Mouse (Mus musculus): ENCODE measurements around the gene Sult1e1.

DNA sequence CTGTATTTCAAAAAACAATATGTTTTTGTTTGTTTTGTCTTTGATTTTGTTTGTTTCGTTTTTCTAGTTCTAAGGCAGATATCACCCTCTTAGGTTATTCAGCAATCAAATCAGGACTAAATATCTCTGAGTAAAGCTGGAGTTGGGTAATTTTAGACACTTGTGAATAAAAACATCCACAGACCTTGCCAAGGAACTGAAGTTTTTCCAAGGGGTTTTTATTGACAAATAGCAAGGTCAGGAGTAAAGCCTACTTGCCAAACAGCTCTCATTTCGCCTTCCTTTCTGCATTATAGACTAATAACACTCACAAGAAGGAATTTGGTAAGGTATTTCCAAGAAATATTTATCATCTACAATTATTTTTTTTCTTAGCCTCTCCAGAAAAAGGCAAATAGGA lies 6.5 kb upstream of the Sult1e1 start:
- TF ChIP-seq CTCF (IDR thresholded peaks at IDR 0.05; ENCODE audit: extremely low read depth, insufficient read depth, low read length) (no peak), POLR2A (IDR thresholded peaks at IDR 0.05; ENCODE audit: extremely low read depth, insufficient read depth, low read length) (no peak)
